Mouse (Mus musculus): ENCODE results near the gene Spin1.
A peak's percentile ranks its signal among the peaks of the same experiment; 100 is the strongest.

The Spin1 gene

DNA sequence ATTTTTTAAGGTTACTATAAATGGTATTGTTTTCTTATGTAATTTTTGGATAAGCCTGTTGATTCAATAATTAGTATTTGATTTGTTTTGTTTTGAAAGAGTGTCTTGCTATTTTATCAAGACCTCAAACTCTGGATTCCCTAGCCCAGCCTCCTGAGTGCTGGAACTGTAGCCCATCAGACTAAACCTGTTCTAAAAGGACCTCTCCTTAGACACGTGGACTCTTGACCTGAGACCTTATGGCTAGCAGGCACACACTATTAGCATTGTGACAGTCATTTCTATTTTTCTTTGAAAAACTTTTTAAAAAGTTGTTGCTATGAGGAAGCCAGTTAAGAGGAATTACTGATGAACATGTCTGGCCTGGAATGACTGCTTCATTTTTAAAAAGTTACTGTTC, 46.4 kb downstream of the Spin1 start:
- DNase-seq, result peak; percentile 19

DNA sequence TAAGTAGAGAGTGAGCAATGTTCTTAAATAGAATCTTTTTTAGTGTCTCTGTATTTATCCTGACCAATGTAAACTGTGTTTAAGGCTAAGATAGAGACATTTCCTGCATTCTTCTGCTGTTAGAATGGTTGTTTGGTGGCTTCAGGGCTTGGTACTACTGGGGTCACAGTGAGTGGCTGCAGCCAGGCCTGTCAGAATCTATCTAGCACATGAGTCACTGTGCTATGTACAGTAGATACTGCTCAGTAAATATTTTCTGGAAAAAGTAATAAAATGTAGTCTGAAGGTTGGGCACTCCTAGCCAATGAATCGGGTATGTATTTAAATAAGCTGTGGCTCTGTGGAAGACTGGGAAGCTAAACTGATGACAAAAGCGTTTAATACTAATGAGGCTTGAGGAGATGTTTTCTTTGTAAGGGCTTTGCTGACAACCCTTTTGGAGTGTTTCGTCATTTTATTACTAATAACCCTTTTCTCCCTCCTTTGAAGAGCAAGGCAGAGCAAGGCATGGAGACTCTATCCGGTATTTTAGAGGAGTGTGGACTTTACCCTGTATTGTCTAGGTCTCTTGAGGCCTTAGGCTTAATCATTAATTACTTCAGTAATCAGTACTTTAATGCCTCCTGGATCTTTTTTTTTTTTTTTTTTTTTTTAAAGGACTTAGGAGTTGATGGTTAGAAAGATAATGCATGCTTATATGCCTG, 52.4 kb downstream of the Spin1 start:
- no peak for DNase-seq

- no peak for DNase-seq
These were observed 53.0 kb downstream of the Spin1 start for GRCm38 (mm10) chr13:51153670-51154030.

DNA sequence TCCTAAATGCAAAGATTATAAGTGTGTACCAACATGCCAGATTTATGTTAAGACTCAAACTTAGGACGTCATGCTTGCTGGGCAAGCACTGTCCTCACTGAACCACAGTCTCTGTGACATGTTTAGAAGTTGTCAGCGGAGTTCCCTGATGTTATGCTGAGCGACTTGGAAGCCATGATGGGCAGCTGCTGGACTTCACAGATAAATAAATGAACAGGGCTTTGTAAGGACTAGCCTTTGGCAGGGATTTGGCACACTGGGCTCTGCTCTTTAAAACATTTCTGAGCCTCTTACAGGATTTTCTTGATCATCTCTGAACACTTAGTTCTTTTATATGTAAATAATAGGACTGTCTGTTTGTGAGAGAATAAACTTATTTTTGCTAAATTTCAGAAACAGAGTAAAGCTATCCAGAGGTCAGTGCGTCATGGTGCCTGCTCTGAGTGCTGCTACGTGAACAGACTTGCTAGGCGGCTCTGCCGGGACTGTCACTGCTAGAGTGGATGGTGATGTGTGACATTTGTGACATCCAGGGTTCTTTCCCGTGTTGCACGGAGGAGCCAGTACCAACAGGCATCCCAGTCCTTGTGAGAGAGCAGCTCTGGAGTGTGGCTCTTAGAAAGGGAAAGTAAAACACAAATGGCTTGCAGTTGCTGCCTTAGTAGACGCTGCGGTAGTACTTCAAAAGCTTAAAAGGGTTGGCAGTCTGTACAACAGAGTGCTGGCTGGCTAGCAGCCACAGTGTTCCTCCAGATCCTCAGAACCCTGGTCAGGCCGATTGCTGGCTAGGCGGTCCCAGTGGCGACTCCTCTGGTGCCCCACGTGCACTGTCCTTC, 54.7 kb downstream of the Spin1 start:
- peak; percentile 68 for DNase-seq

GRCm38 (mm10) chr13:51156014-51156386, 55.3 kb downstream of the Spin1 start:
- DNase-seq, result no peak

DNA sequence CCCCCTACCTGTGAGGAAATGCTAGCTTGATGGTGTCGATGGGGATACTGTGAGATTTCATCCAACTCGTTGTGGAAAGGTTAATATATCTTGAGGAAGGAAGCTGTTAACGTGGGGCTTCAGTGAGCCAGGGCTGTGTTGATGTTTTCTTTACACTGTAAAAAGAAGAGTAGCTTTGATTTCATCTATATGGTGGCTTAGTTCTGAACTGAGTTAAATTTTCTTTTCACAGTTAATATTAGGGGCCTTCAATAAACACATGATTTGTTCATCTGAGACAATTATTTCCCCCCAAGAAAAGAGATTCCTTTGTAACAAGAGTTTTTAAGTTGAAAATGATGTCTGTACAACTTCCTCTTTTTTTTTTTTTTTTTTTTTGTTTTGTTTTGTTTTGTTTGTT, 56.6 kb downstream of the Spin1 start:
- DNase-seq, result no peak

DNA sequence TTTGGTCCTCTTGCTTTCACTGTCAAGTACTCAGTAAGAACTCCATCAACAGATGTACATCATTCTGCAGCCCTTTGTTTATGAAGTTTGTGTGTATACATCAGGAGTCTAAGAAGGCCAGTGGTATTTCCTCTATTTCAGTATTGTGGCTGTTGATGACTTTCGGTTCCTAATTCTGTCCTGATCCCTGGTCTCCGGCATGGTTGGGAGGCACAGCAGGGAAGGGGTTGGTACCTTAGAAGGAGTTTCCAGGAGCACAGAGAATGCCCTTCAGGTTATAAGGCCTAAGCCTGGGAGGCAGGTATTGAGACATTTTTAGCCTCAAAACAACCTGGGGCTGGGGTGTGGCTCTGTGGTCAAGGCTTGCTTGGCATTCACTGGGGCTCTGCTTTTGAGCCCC, 61.0 kb downstream of the Spin1 start:
- DNase-seq, result no peak

- peak; percentile 47 for DNase-seq
These were observed 61.6 kb downstream of the Spin1 start for GRCm38 (mm10) chr13:51162246-51162645.

DNA sequence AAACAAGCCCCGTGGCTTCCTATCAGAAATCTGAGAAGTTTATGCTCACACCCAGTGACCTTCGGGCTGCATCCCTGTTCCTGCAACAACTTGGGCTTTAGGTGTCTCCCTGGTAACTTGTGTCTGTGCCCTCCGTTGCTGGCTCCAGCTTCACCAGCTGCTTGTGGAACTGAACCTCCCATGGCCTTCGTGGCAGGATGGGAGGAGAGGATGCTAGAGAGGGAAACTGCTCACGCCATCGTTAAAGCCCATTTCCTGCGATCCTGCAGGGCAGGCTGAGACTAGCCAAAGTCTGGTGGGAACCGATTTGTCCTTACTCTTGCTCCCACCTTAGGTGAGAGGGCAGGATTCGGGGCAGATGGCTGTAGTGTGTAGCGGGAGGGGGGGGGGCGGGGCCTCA, 66.0 kb downstream of the Spin1 start:
- no peak for DNase-seq

GRCm38 (mm10) chr13:51170215-51170614, 69.5 kb downstream of the Spin1 start:
- peak; percentile 23 for DNase-seq

GRCm38 (mm10) chr13:51170691-51171680, 70.3 kb downstream of the Spin1 start, which contains the start of gene Nxnl2:
TSS of gene Nxnl2 (plus strand) at chr13:51171022.
- DNase-seq, result peak; percentile 84

DNA sequence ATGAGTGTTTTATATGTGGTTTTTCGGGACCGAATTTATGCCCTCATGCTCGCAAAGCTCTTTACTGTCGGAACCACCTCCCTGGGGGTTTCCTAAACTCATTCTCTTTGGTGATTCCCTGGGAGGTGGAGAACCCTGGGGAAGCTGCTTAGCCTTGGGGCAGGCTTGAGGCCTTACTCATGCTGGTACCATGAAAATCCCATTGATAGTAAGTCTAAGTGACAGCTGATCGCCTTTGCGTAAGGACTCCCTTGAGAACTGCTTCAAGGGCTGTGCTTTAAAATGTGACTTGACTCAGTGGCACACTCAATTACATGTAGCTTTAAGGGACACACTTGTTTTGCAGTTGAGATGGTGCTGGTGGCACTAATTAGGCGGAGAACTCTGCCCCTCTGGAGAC, 71.9 kb downstream of the Spin1 start:
- no peak for DNase-seq

DNA sequence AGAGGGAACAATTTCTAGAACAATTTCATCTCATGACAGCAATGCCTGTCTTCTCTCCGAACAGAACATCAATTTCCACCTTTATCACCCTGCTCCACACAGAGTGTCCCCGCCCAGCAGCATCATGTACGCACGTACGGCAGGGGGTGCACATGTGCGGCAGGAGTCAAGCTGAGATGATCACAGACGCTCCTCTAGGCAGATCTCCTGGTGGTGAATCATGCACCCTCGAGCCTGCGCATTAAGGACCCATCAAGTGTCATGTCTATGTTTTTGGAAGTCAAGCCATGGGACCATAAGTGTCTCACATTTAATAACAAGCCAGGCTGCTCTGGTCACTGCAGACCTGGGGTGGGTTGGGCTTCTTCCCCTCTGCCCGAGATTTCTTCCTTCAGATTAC, 78.3 kb downstream of the Spin1 start:
- DNase-seq, result no peak

- peak; percentile 75 for DNase-seq
These were observed 78.7 kb downstream of the Spin1 start for GRCm38 (mm10) chr13:51179362-51179761.

GRCm38 (mm10) chr13:51182236-51182635, 81.6 kb downstream of the Spin1 start:
- no peak for DNase-seq

GRCm38 (mm10) chr13:51184896-51185295, 84.2 kb downstream of the Spin1 start:
- DNase-seq, result no peak

- no peak for DNase-seq
These were observed 89.7 kb downstream of the Spin1 start for GRCm38 (mm10) chr13:51190336-51190735.

DNA sequence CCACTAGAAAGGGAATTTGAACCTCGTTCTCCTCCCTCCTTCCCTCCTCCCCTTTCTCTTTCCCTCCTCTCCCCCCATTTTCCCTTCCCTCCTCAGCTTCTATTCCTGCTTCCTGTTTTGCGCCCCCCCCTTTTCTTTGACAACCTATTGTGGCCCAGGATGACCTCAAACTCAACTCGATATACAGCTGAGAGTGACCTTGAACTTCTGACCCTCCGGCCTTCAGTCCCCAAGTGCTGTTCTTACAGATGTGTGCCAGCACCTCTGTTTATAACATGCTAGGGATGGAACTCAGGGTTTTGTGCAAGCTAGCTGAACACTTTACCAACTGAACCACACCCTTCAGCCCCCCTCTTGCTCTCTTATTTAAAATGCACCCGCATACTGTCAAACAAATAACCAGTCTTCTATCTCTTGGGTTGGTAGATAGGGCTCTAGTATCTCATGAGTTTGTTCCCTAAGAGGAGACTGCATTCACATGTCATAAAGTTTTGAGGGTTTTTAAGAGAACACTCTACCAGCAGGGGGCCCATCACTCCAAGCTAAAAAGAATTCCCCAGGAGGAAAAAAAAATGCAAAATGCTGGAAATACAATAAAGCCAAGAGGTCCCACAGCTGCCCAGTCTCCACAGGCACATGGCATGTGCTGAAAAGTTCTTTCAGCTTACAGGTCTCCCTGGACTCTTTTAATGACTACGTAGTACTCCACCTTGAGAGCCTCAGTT, 90.9 kb downstream of the Spin1 start:
- DNase-seq, result peak; percentile 73

GRCm38 (mm10) chr13:51193893-51194292, 93.2 kb downstream of the Spin1 start:
- DNase-seq, result no peak

DNA sequence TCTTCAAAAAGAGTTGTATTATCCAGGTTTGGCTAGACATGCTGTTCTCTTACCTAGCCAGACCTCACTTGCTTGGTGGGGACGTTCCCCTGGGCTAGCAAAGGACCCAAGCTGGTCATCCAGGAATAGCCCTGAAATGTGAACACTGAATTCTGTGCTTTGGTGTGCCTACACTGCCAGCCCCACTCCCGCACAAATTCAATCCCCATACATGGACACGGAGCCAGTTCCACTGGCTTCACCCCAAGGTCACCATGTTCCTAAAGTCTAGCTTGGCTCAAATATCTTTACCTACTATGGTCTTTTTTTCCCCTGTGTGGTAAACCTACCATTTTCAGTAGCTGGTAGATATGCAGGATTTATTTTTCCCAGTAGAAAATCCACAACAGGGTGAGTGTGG, 97.0 kb downstream of the Spin1 start:
- DNase-seq, result no peak

DNA sequence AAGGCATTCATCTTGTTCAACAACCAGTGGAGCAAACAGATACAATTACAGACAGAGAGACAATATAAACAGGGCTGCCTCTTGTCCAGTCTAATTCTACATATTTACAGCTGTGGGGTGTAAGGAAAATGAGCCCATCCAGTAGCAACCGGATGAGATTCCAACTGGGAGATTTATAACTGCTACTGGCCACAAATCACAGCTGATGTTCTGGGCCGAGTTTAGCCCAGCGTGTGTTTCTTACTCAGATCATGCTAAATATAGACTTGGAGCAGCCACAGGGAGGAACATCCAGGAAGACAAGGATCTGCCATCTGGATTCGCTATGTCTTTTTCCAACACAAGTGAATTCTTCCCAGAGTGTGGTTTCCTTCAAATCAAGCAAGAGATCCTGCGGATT, 97.5 kb downstream of the Spin1 start:
- DNase-seq, result peak; percentile 41
